Mouse (Mus musculus) liver, embryonic 16.5 days (tissue): ENCODE results near the gene Ppp4r4. TPM values are rescaled to one million over a fixed set of nuclear protein-coding genes. Genes with fewer than 3 reads are reported as not detected.
A peak's percentile ranks its signal among the peaks of the same experiment; 100 is the strongest.
"Not testable (repeated sequence)": the region's sequence is repeated elsewhere in the genome, so short reads cannot be mapped to it uniquely, and the experiment has no call there.

ENCODE experiments used
- ATAC-seq: fragments of 200-750 bp; cut with Nextera tagmentation; 2 replicates; pipeline ENCODE4 v1.8.0; 2017; ENCODE audit warnings: low read depth, mild to moderate bottlenecking, moderate number of reproducible peaks, moderate library complexity
- H3K27ac ChIP-seq: fragments of 300-500 bp; sonication (generic); 2 replicates; pipeline ENCODE4 v1.5.1; 2014; ENCODE audit warnings: mild to moderate bottlenecking, low read length
- H3K27me3 ChIP-seq: fragments of 300-500 bp; sonication (generic); 2 replicates; pipeline ENCODE4 v1.6.1; 2014; ENCODE audit warnings: low read depth, low read length, mixed read lengths; ENCODE audit not compliant: control insufficient read depth, insufficient read depth
- H3K36me3 ChIP-seq: fragments of 300-500 bp; sonication (generic); 2 replicates; pipeline ENCODE4 v1.6.1; 2014; ENCODE audit warnings: mild to moderate bottlenecking; ENCODE audit not compliant: control insufficient read depth, insufficient read depth
- H3K4me1 ChIP-seq: fragments of 300-500 bp; sonication (generic); 2 replicates; pipeline ENCODE4 v1.6.1; 2014; ENCODE audit warnings: low read depth, low read length, mixed read lengths; ENCODE audit not compliant: control insufficient read depth
- H3K4me2 ChIP-seq: fragments of 300-500 bp; sonication (generic); 2 replicates; pipeline ENCODE4 v1.6.1; 2014; ENCODE audit warnings: low read depth, low read length, mixed read lengths
- H3K4me3 ChIP-seq: fragments of 300-500 bp; sonication (generic); 2 replicates; pipeline ENCODE4 v1.5.1; 2014; ENCODE audit warnings: low read depth, mild to moderate bottlenecking, low read length
- H3K9ac ChIP-seq: fragments of 300-500 bp; sonication (generic); 2 replicates; pipeline ENCODE4 v1.6.1; 2014; ENCODE audit warnings: low read depth, low read length
- H3K9me3 ChIP-seq: fragments of 300-500 bp; sonication (generic); replicated peaks from 2 replicates; pipeline ENCODE4 v1.6.1; 2016; ENCODE audit warnings: low read length; ENCODE audit not compliant: control insufficient read depth
- WGBS: fragments of 180-500 bp; shearing (Covaris S2); extraction: QIAGEN DNeasy Blood & Tissue Kit; methylation state at CpG from one replicate; pipeline ENCODE4 v1.1.7; 2014; ENCODE audit not compliant: insufficient replicate concordance; 5-methylcytosine and 5-hydroxymethylcytosine counted together
- polyA plus RNA-seq: library from polyadenylated mRNA; unstranded; fragments of >200 nt; fragmentation: Nextera tagmentation; extraction: Ambion mirVana; gene quantifications from 2 replicates; pipeline ENCODE4 v1.2.1, GENCODE M21; 2015

Ppp4r4 gene
- polyA plus RNA-seq, 1 experiment from 2014 or later, result 1.6 TPM

DNA sequence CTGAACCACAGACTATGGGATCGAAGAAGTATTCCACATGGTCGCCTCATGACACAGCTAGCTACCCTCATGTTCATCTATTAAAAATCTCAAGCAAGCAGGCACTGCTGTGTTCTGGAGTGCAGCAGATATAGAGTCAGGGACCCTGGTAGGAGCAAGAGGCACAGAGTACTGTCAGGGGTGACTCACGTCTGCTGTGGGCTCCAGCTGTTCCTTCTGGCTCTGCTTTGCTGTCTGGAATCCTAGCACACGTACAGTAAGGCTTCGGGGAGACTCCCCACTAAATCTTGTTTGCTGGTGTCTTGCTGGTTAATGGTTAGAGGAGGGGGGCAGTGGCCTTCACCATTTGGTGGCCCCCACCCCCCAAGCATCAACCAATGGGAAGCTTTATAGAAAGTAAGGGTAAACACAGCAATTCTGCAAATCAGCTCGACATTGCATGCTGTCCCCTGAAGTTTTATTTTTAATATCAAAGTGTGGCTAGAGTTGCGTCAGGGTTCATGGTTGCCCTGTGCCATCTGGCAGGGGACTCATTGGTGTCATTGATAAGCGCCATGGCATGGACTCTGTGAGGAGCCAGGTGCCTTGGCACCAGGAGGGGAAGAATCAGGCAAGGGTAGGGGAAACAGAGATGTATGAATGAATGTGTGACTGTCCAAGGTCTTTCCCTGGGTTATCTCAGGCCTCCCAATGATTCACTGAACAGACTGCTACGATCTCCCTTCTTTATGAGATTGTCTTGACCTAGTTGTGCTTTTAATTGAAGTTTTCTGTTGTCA lies 125.0 kb downstream of the Ppp4r4 start, which contains the start of gene Serpina6:
Serpina6 (minus strand) TSS at position 365 of the 779 bp plus-strand sequence.
- peak within 1 kb of the TSS; percentile 34 for H3K4me2 ChIP-seq
- WGBS, result 50% methylated on average over 9 of the region's 9 CpGs
- no peaks in the 10 kb centered on the region for H3K27me3 ChIP-seq
- peak within 1 kb of the TSS; percentile 72 for H3K27ac ChIP-seq
- ATAC-seq, result peak; percentile 73
- peak within 1 kb of the TSS; percentile 32 for H3K4me3 ChIP-seq
- H3K4me1 ChIP-seq, result no peaks in the 10 kb centered on the region; the same call in none of the 2 replicates
- no peaks in the 10 kb centered on the region for H3K9me3 ChIP-seq
- peak within 1 kb of the TSS; percentile 24 for H3K9ac ChIP-seq
- no peaks in the 10 kb centered on the region for H3K36me3 ChIP-seq

DNA sequence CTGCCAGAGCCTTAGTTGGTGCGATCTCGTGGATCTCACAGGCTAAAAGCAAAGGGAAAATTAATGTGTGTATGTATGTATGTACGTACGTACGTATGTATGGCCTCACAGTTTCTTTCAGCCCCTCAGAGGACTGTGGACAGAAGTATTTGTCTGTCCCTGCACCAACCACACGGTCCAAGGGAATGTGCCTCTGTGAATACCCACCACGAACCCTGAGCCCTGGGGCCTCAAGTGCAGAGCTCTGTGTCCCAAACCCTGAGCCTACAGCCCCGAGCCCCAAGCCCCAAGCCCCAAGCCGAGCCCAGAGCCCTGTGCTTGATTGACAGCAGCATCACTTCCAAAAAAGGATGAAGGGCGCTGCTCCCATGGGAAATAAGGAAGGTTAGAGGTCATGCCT lies 125.9 kb downstream of the Ppp4r4 start:
- 47% methylated on average over 10 of the region's 10 CpGs for WGBS

DNA sequence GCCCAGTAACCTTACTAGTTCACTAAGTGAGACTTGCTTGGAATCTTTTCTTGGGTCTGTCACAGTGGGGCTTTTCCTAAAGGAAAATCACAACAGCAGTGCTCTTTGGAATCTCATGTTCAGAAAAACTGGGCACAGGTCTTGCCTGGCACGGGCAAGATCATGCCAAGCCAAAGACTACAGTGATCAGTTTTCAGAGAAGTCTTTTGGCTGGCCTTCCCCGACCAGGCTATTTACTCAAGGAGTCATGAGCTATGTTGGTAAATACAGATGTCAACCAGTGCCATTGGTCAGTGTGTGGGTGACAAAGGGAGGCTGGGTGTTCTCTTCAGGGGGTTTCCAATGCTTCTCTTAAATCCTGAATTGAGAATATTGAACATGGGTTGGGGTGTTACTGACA lies 127.1 kb downstream of the Ppp4r4 start:
- Histone ChIP-seq H3K4me2 (no peak overlapping the region), H3K36me3 (no peaks in the 10 kb centered on the region), H3K27me3 (no peaks in the 10 kb centered on the region), H3K4me1 (no peaks in the 10 kb centered on the region; the same call in none of the 2 replicates), H3K27ac (no peak overlapping the region), H3K9ac (no peak overlapping the region), H3K4me3 (no peak overlapping the region), H3K9me3 (no peaks in the 10 kb centered on the region)
- no peak for ATAC-seq
- 38% methylated on average over 2 of the region's 2 CpGs for WGBS

More for the DNA sequence above, 125.9 kb downstream of the Ppp4r4 start:
- Histone ChIP-seq H3K9me3 (no peaks in the 10 kb centered on the region), H3K9ac (no peak overlapping the region), H3K4me2 (no peak overlapping the region), H3K27ac (peak overlapping the region; percentile 14; the same call in 1 of the 2 replicates), H3K4me3 (no peak overlapping the region), H3K36me3 (no peaks in the 10 kb centered on the region), H3K27me3 (no peaks in the 10 kb centered on the region), H3K4me1 (no peaks in the 10 kb centered on the region; the same call in none of the 2 replicates)
- no peak for ATAC-seq

DNA sequence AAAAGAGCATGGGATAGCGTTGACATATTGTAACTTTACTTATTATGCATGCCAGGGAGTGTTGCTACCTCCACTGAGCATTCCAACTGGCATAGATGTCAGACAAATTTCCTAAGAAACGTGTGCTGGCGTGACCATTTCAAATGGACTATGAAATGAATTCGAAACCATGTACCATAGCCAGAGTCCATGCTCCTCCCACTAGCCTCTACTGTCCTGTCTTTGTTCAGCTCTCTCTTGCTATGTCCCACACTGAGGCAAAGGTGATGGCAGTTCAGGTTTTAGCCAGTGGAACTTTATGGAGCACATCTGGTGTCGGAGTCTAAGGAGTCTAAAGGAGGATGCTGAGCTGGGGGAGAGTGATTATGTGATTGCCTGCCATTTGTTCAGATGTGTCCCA lies 128.0 kb downstream of the Ppp4r4 start:
- WGBS, result 54% methylated on average over 5 of the region's 5 CpGs
- H3K9me3 ChIP-seq, result no peaks in the 10 kb centered on the region
- no peaks in the 10 kb centered on the region; the same call in none of the 2 replicates for H3K4me1 ChIP-seq
- no peak for ATAC-seq
- H3K27ac ChIP-seq, result no peak overlapping the region
- no peak overlapping the region for H3K4me2 ChIP-seq
- no peak overlapping the region for H3K9ac ChIP-seq
- H3K4me3 ChIP-seq, result no peak overlapping the region
- no peaks in the 10 kb centered on the region for H3K27me3 ChIP-seq
- no peaks in the 10 kb centered on the region for H3K36me3 ChIP-seq

DNA sequence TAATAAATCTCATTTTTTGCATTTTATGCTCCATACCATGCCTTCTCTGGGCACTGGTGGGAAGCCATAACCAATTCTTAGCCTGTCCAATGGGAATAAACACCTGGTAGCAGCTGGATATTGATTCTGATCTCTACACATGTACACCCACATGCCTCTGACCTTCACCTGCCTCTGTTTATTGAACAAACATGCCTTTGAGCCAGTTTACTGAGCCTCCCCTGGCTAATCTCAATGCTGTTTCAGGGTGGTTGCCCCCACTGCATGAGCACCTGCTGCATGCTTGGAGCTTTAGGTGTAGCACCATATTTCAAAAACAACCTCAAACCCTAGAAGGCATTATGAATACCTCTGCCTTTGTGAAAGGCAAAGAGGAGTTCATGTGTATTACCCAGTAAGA lies 130.0 kb downstream of the Ppp4r4 start:
- not testable (repeated sequence) for H3K27me3 ChIP-seq, H3K4me3 ChIP-seq, H3K4me2 ChIP-seq, H3K36me3 ChIP-seq, H3K9me3 ChIP-seq, H3K9ac ChIP-seq, H3K4me1 ChIP-seq, H3K27ac ChIP-seq
- ATAC-seq, result peak; percentile 71

Other genes with a start within 250 kb of the Ppp4r4 start
- gene Fam181a, start 221.3 kb upstream of the Ppp4r4 start, polyA plus RNA-seq, result not detected in 2 replicates
- 3.8 and 4.5 TPM in 2 replicates for gene Asb2, start 176.3 kb upstream of the Ppp4r4 start, polyA plus RNA-seq
- gene Otub2, start 143.6 kb upstream of the Ppp4r4 start, polyA plus RNA-seq, result 29.4 and 31.4 TPM in 2 replicates
- 0.11 TPM in 1 of 2 replicates, not detected in the other for gene 9330161L09Rik, start 124.5 kb upstream of the Ppp4r4 start, polyA plus RNA-seq
- gene Ddx24, start 106.5 kb upstream of the Ppp4r4 start, polyA plus RNA-seq, result 33.8 and 40.9 TPM in 2 replicates
- 16.2 and 20.8 TPM in 2 replicates for gene Ifi27, start 98.1 kb upstream of the Ppp4r4 start, polyA plus RNA-seq
- 8.1 and 9.6 TPM in 2 replicates for gene Ifi27l2a, start 88.6 kb upstream of the Ppp4r4 start, polyA plus RNA-seq
- gene Ifi27l2b, start 75.1 kb upstream of the Ppp4r4 start, polyA plus RNA-seq, result 0.31 TPM in 1 of 2 replicates, not detected in the other
- gene Serpina10, start 99.2 kb downstream of the Ppp4r4 start, polyA plus RNA-seq, result 47.0 and 51.0 TPM in 2 replicates
- 1,299 and 1,398 TPM in 2 replicates for gene Serpina6, start 124.9 kb downstream of the Ppp4r4 start, polyA plus RNA-seq
- 0.07 and 0.12 TPM in 2 replicates for gene Serpina16, start 143.9 kb downstream of the Ppp4r4 start, polyA plus RNA-seq
- gene Serpina1f, start 163.2 kb downstream of the Ppp4r4 start, polyA plus RNA-seq, result 0.06 TPM in 2 replicates
- 566 and 660 TPM in 2 replicates for gene Serpina1d, start 241.3 kb downstream of the Ppp4r4 start, polyA plus RNA-seq